Mouse (Mus musculus): ENCODE data around the gene Nrm. TPM values are rescaled to one million over a fixed set of nuclear protein-coding genes. Genes with fewer than 3 reads are reported as not detected.

Gene Nrm
- polyA plus RNA-seq, 1 experiment, result 201 TPM

DNA sequence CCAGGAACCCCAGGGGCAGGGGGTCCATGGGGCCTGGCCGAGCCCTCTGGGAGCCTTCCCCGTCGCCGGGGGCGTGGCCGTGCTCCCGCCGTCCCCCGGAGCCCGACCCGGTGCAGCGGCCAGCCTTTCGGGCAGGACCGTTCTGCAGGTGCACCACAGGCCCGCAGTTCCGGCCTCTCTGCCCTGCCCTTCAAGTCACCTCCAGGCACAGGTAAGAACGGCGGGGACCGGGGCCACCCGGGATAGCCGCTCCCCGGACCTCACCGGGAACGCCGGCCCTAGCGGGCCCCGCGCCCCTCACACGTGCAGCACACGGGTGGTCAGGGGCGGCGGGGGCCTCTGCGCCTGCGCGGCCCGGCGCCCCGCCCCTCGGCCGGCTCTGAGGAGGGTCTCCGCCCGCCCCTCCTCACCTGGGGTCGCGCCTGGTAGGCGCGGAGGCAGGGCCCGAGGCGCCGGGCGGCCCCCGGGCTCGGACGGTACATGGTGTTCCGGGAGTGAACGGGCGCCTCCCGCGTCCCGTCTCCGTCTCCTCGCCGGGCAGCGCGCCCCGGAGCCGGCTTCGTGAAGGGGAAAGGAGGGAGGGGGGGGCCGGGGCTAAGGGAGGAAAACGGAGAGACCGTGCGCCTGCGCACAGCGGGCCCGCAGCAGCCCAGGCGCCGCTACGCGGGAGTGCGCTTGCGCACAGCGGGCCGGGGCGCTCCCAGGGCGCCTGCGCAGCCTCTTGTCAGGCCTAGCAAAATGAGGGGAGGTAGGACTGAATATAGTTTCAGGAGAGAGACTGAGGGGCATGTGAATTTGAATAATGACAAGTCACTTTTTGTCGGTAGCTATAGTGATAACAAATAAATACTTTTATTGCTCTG, 35.9 kb downstream of the Nrm start, which contains the start of gene 2310061I04Rik:
TSS of gene 2310061I04Rik (minus strand) at position 651 of the 863 bp plus-strand sequence.
- TF ChIP-seq CTCF (IDR thresholded peaks at IDR 0.05; ENCODE audit: control insufficient read depth, insufficient read depth, insufficient replicate concordance, low read depth, low read length) (no peak), POLR2A (IDR thresholded peaks at IDR 0.05; ENCODE audit: control insufficient read depth, low read depth, low read length) (peak; percentile 53)

DNA sequence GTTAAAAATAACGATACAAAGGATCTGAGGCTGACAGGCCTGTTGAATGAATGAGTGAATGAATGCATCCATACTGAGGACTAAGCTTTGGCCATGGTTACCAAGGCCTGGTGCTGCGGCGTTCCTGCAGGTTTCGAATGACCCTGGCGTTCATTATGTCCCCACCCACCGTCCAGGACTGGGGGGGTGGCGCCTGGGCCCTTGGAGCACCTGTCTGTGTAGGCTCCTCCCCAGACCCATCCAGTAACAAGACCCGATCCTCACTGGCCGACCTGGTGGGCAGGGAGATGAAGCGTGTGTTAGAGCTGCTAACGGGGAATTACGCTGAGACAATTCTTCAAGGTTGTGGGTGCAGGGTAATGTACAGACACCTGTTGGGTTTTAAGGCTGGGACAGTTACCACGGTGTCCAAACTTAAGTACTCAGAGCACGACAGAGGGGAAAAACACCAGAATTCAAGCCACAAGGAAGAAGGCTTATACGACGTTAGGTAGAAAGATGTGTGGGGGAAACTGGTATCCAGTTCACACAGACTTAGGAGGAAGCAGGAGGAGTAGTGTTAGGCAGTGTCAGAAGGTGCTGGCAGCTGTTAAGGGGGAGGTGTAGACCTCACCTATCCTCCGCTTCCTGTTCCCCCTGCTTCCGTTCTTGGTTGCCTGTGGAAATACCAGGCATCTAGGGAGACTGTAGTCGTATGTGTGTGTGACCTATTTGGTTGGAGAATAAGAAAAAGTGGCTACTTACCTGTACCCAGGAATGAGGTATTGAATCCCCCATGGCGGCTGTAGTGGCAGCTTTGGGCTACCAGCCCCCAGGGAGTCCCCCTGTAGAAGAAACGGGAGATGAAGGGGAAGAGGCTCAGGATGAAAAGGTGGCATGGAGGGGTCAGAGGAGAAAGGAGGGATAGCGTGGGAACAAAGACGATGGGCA, 36.8 kb downstream of the Nrm start:
- no peak for TF ChIP-seq POLR2A (IDR thresholded peaks at IDR 0.05; ENCODE audit: control insufficient read depth, low read depth, low read length)
- no peak for TF ChIP-seq CTCF (IDR thresholded peaks at IDR 0.05; ENCODE audit: control insufficient read depth, insufficient read depth, insufficient replicate concordance, low read depth, low read length)
- peaks cover 13% of the 10 kb centered on the region for H3K4me1 ChIP-seq (ENCODE audit: control insufficient read depth, insufficient read depth, low read length)
- H3K36me3 ChIP-seq (ENCODE audit: control insufficient read depth, insufficient read depth, low read length), result no peaks in the 10 kb centered on the region
- no peaks in the 10 kb centered on the region for H3K27me3 ChIP-seq (ENCODE audit: control insufficient read depth, insufficient read depth, low read length)
- peak overlapping the region; percentile 64 for H3K4me3 ChIP-seq (ENCODE audit: control insufficient read depth, low read depth, low read length)
- H3K27ac ChIP-seq (ENCODE audit: control insufficient read depth, insufficient read depth, low read depth, low read length), result peak overlapping the region; percentile 76

More for the DNA sequence above, 35.9 kb downstream of the Nrm start, which contains the start of gene 2310061I04Rik:
- Histone ChIP-seq H3K36me3 (ENCODE audit: control insufficient read depth, insufficient read depth, low read length) (no peaks in the 10 kb centered on the region; the same call in 1 of the 2 replicates), H3K4me3 (ENCODE audit: control insufficient read depth, low read depth, low read length) (peak within 1 kb of the TSS; percentile 97), H3K4me1 (ENCODE audit: control insufficient read depth, insufficient read depth, low read length) (peaks cover 13% of the 10 kb centered on the region), H3K27ac (ENCODE audit: control insufficient read depth, insufficient read depth, low read depth, low read length) (peak within 1 kb of the TSS; percentile 92), H3K27me3 (ENCODE audit: control insufficient read depth, insufficient read depth, low read length) (no peaks in the 10 kb centered on the region)

DNA sequence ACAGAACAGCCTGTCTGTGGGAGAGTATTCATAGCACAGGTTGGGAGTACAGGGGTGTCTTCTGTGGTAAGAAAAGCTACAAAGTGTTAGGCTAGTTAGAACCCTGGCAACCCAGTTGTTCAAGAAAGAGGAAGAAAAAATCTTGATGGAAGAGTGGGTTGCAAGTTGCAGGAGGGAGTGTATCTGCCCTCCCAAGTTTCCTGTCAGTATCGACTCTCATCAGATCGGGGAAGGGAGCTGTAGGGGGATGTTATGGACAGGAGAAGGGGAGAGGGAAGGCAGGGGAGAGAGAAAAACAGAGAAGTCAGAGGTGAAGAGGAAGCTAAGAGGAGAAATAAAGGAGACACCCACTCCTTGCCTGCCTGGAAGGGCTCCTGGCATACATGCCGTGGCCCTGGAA, 39.5 kb downstream of the Nrm start:
- TF ChIP-seq POLR2A (IDR thresholded peaks at IDR 0.05; ENCODE audit: control insufficient read depth, low read depth, low read length), result no peak
- TF ChIP-seq CTCF (IDR thresholded peaks at IDR 0.05; ENCODE audit: control insufficient read depth, insufficient read depth, insufficient replicate concordance, low read depth, low read length), result no peak
- no peak overlapping the region for H3K27ac ChIP-seq (ENCODE audit: control insufficient read depth, insufficient read depth, low read depth, low read length)
- no peak overlapping the region for H3K4me3 ChIP-seq (ENCODE audit: control insufficient read depth, low read depth, low read length)
- no peaks in the 10 kb centered on the region for H3K27me3 ChIP-seq (ENCODE audit: control insufficient read depth, insufficient read depth, low read length)
- no peaks in the 10 kb centered on the region for H3K36me3 ChIP-seq (ENCODE audit: control insufficient read depth, insufficient read depth, low read length)
- H3K4me1 ChIP-seq (ENCODE audit: control insufficient read depth, insufficient read depth, low read length), result peaks cover 13% of the 10 kb centered on the region

DNA sequence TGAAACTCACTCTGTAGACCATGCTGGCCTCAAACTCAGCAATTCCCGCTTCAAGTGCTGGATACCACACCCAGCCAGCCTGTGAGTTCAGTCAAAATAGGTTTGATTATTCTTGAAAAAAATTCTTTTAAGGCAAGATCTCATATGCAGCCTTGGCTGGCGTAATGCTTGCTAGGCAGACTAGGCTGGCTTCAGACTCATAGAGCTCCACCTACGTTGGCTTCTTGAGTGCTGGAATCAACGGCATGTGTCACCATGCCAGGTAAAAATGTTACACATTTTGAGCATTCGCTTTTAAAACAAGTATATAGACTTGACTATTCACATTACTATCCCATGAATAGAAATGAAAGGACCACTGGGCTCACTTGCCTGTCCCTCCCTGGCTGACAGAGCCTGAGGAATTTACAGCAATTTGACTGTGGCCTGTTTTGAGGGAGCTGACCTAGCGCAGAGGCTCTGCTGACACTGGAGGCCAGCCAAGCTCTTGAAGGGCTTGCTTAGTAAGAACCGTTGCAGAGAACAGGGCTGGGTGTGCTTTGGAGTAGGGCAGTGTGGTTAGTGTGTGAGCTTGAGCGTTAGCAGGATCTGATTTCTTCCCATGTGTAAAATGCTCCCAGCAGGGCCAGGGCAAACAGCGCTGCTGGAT, 42.3 kb downstream of the Nrm start:
- H3K27ac ChIP-seq (ENCODE audit: control insufficient read depth, insufficient read depth, low read depth, low read length), result no peak overlapping the region

DNA sequence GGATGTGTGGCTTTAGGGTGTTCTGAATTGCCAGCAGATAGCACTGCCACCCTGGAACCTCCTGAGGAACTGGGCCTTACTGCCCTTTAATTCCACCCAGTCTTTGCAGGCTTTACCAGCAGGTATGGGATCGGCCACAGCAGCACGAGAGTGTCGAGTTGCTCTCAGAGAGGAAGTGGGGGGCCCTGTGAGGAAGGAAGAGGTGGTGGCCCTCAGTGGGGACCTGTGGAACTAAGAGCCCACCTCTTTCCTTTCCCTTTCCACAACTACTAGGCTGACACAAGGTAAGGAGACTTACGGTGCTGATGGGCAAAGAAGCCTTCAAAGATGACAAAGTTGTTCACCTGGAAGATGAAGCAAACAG, 42.9 kb downstream of the Nrm start:
- H3K36me3 ChIP-seq (ENCODE audit: control insufficient read depth, insufficient read depth, low read length), result no peaks in the 10 kb centered on the region
- no peaks in the 10 kb centered on the region for H3K4me1 ChIP-seq (ENCODE audit: control insufficient read depth, insufficient read depth, low read length)
- no peak overlapping the region for H3K4me3 ChIP-seq (ENCODE audit: control insufficient read depth, low read depth, low read length)
- no peak overlapping the region for H3K27ac ChIP-seq (ENCODE audit: control insufficient read depth, insufficient read depth, low read depth, low read length)
- TF ChIP-seq CTCF (IDR thresholded peaks at IDR 0.05; ENCODE audit: control insufficient read depth, insufficient read depth, insufficient replicate concordance, low read depth, low read length) (no peak), POLR2A (IDR thresholded peaks at IDR 0.05; ENCODE audit: control insufficient read depth, low read depth, low read length) (no peak)
- H3K27me3 ChIP-seq (ENCODE audit: control insufficient read depth, insufficient read depth, low read length), result no peaks in the 10 kb centered on the region

More for the DNA sequence above, 42.3 kb downstream of the Nrm start:
- H3K27me3 ChIP-seq (ENCODE audit: control insufficient read depth, insufficient read depth, low read length), result no peaks in the 10 kb centered on the region
- no peaks in the 10 kb centered on the region for H3K4me1 ChIP-seq (ENCODE audit: control insufficient read depth, insufficient read depth, low read length)
- no peaks in the 10 kb centered on the region for H3K36me3 ChIP-seq (ENCODE audit: control insufficient read depth, insufficient read depth, low read length)
- TF ChIP-seq POLR2A (IDR thresholded peaks at IDR 0.05; ENCODE audit: control insufficient read depth, low read depth, low read length) (no peak), CTCF (IDR thresholded peaks at IDR 0.05; ENCODE audit: control insufficient read depth, insufficient read depth, insufficient replicate concordance, low read depth, low read length) (no peak)
- no peak overlapping the region for H3K4me3 ChIP-seq (ENCODE audit: control insufficient read depth, low read depth, low read length)

DNA sequence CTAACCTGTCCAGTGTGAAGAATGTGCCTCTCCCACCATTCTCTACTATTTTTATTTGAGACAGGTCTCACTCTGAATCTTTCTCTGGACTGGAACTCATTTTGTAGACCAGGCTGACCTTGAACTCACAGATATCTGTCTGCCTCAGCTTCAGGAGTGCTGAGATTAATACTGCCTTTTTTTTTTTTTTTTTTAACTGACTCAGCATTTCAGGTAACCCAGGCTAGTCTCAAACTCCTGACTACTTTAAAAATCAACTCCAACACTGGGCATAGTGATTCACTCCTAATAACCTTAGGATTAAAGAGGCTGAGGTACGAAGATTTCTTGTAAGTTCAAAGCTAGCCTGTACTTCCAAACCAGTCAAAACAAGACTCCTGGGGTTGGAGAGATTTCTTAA, 44.5 kb downstream of the Nrm start:
- Histone ChIP-seq H3K4me3 (ENCODE audit: control insufficient read depth, low read depth, low read length) (no peak overlapping the region), H3K27ac (ENCODE audit: control insufficient read depth, insufficient read depth, low read depth, low read length) (no peak overlapping the region), H3K27me3 (ENCODE audit: control insufficient read depth, insufficient read depth, low read length) (no peaks in the 10 kb centered on the region), H3K4me1 (ENCODE audit: control insufficient read depth, insufficient read depth, low read length) (peaks cover 6% of the 10 kb centered on the region), H3K36me3 (ENCODE audit: control insufficient read depth, insufficient read depth, low read length) (no peaks in the 10 kb centered on the region)
- TF ChIP-seq CTCF (IDR thresholded peaks at IDR 0.05; ENCODE audit: control insufficient read depth, insufficient read depth, insufficient replicate concordance, low read depth, low read length) (no peak), POLR2A (IDR thresholded peaks at IDR 0.05; ENCODE audit: control insufficient read depth, low read depth, low read length) (no peak)

All from testis, adult 2 months (tissue).